Mouse (Mus musculus): ENCODE measurements around the gene Cd2bp2.

Gene Cd2bp2

GRCm38 (mm10) chr7:127142214-127142613 is 53.6 kb downstream of the Cd2bp2 start:
- DNase-seq (ENCODE audit: low spot score), result no peak
